Mouse (Mus musculus) hindbrain, embryonic 13.5 days (tissue): ENCODE measurements around the gene Tcf7l1. TPM values are rescaled to one million over a fixed set of nuclear protein-coding genes. Genes with fewer than 3 reads are reported as not detected.

ENCODE experiments used
- ATAC-seq: fragments of 200-750 bp; cut with Nextera tagmentation; 2 replicates; pipeline ENCODE4 v1.8.0; 2017; ENCODE audit warnings: moderate TSS enrichment; ENCODE audit not compliant: low FRiP score
- H3K27ac ChIP-seq: fragments of 300-500 bp; sonication (generic); 2 replicates; pipeline ENCODE4 v1.5.1; 2015; ENCODE audit warnings: inconsistent platforms, mild to moderate bottlenecking, moderate library complexity
- H3K27me3 ChIP-seq: fragments of 300-500 bp; sonication (generic); 2 replicates; pipeline ENCODE4 v1.6.1; 2015; ENCODE audit warnings: mild to moderate bottlenecking, inconsistent platforms
- H3K36me3 ChIP-seq: fragments of 300-500 bp; sonication (generic); 2 replicates; pipeline ENCODE4 v1.6.1; 2015; ENCODE audit warnings: mild to moderate bottlenecking, inconsistent platforms
- H3K4me1 ChIP-seq: fragments of 300-500 bp; sonication (generic); replicated peaks from 2 replicates; pipeline ENCODE4 v1.6.1; 2015; ENCODE audit warnings: inconsistent platforms
- H3K4me2 ChIP-seq: fragments of 300-500 bp; sonication (generic); 2 replicates; pipeline ENCODE4 v1.6.1; 2015; ENCODE audit warnings: inconsistent platforms, mild to moderate bottlenecking, moderate library complexity
- H3K4me3 ChIP-seq: fragments of 300-500 bp; sonication (generic); 2 replicates; pipeline ENCODE4 v1.5.1; 2015; ENCODE audit warnings: mild to moderate bottlenecking, inconsistent platforms
- H3K9ac ChIP-seq: fragments of 300-500 bp; sonication (generic); 2 replicates; pipeline ENCODE4 v1.6.1; 2015; ENCODE audit warnings: mild to moderate bottlenecking, inconsistent platforms
- H3K9me3 ChIP-seq: fragments of 300-500 bp; sonication (generic); 2 replicates; pipeline ENCODE4 v1.6.1; 2016; ENCODE audit warnings: inconsistent platforms
- WGBS: fragments of 180-500 bp; shearing (Covaris S2); methylation state at CpG from one replicate; pipeline ENCODE4 v1.1.7; 2015; 5-methylcytosine and 5-hydroxymethylcytosine counted together
- polyA plus RNA-seq: library from polyadenylated mRNA; unstranded; fragments of >200 nt; fragmentation: Nextera tagmentation; extraction: Ambion mirVana; gene quantifications from 2 replicates; pipeline ENCODE4 v1.2.1, GENCODE M21; 2015

Gene Tcf7l1
- polyA plus RNA-seq, 1 experiment from 2014 or later, result 7.4 TPM

- Histone ChIP-seq H3K4me2 (no peak overlapping the region), H3K4me1 (no peaks in the 10 kb centered on the region), H3K36me3 (no peaks in the 10 kb centered on the region), H3K27ac (no peak overlapping the region), H3K9ac (no peak overlapping the region), H3K4me3 (no peak overlapping the region), H3K9me3 (no peaks in the 10 kb centered on the region), H3K27me3 (no peaks in the 10 kb centered on the region)
- 92% methylated on average over 8 of the region's 8 CpGs for WGBS
- no peak for ATAC-seq
Observed at GRCm38 (mm10) chr6:72623661-72624402, 165.2 kb downstream of the Tcf7l1 start.

GRCm38 (mm10) chr6:72622917-72623316, 166.1 kb downstream of the Tcf7l1 start:
- H3K4me2 ChIP-seq, result no peak overlapping the region
- H3K27ac ChIP-seq, result no peak overlapping the region
- no peaks in the 10 kb centered on the region for H3K36me3 ChIP-seq
- no peak overlapping the region for H3K9ac ChIP-seq
- H3K9me3 ChIP-seq, result no peaks in the 10 kb centered on the region
- 37% methylated on average over 3 of the region's 3 CpGs for WGBS
- H3K4me1 ChIP-seq, result peaks cover under 1% of the 10 kb centered on the region; the same call in 1 of the 2 replicates
- no peak for ATAC-seq
- H3K4me3 ChIP-seq, result no peak overlapping the region
- H3K27me3 ChIP-seq, result no peaks in the 10 kb centered on the region

GRCm38 (mm10) chr6:72620920-72621319, 168.1 kb downstream of the Tcf7l1 start:
- Histone ChIP-seq H3K27ac (no peak overlapping the region), H3K27me3 (no peaks in the 10 kb centered on the region), H3K4me3 (no peak overlapping the region), H3K36me3 (no peaks in the 10 kb centered on the region), H3K9ac (no peak overlapping the region), H3K4me1 (peaks cover 11% of the 10 kb centered on the region), H3K9me3 (no peaks in the 10 kb centered on the region), H3K4me2 (no peak overlapping the region)
- WGBS, result 90% methylated on average over 5 of the region's 5 CpGs
- ATAC-seq, result no peak

GRCm38 (mm10) chr6:72619734-72620532, 169.1 kb downstream of the Tcf7l1 start:
- no peak for ATAC-seq
- Histone ChIP-seq H3K9ac (no peak overlapping the region), H3K4me1 (peaks cover 21% of the 10 kb centered on the region), H3K27ac (no peak overlapping the region), H3K36me3 (no peaks in the 10 kb centered on the region), H3K4me2 (no peak overlapping the region), H3K27me3 (no peaks in the 10 kb centered on the region), H3K9me3 (no peaks in the 10 kb centered on the region), H3K4me3 (no peak overlapping the region)
- WGBS, result 58% methylated on average over 12 of the region's 12 CpGs

GRCm38 (mm10) chr6:72616643-72617288, 172.3 kb downstream of the Tcf7l1 start, which contains the start of gene Tgoln1:
Gene Tgoln1, minus strand, starts transcription at chr6:72617000.
- Histone ChIP-seq H3K9ac (peak within 1 kb of the TSS; percentile 85), H3K27ac (peak within 1 kb of the TSS; percentile 96), H3K4me3 (peak within 1 kb of the TSS; percentile 76), H3K9me3 (no peaks in the 10 kb centered on the region), H3K36me3 (peaks cover 16% of the 10 kb centered on the region), H3K27me3 (no peaks in the 10 kb centered on the region), H3K4me2 (peak within 1 kb of the TSS; percentile 98), H3K4me1 (peaks cover 39% of the 10 kb centered on the region)
- ATAC-seq, result peak; percentile 97
- under 1% methylated on average over 41 of the region's 41 CpGs for WGBS

- no peak overlapping the region for H3K27ac ChIP-seq
- H3K4me2 ChIP-seq, result peak overlapping the region; percentile 98
- H3K9me3 ChIP-seq, result no peaks in the 10 kb centered on the region
- H3K4me1 ChIP-seq, result peaks cover 39% of the 10 kb centered on the region
- H3K4me3 ChIP-seq, result peak overlapping the region; percentile 76
- WGBS, result 29% methylated on average over 25 of the region's 25 CpGs
- H3K9ac ChIP-seq, result peak overlapping the region; percentile 85
- no peaks in the 10 kb centered on the region for H3K27me3 ChIP-seq
- H3K36me3 ChIP-seq, result peaks cover 26% of the 10 kb centered on the region
- no peak; the same call in 1 of the 2 replicates for ATAC-seq
Observed at GRCm38 (mm10) chr6:72615561-72616375, 173.3 kb downstream of the Tcf7l1 start.

- no peak overlapping the region for H3K27ac ChIP-seq
- no peak for ATAC-seq
- peak overlapping the region; percentile 98 for H3K4me2 ChIP-seq
- no peaks in the 10 kb centered on the region for H3K9me3 ChIP-seq
- peaks cover 39% of the 10 kb centered on the region for H3K4me1 ChIP-seq
- 75% methylated on average over 2 of the region's 2 CpGs for WGBS
- peak overlapping the region; percentile 76 for H3K4me3 ChIP-seq
- peaks cover 31% of the 10 kb centered on the region for H3K36me3 ChIP-seq
- H3K9ac ChIP-seq, result peak overlapping the region; percentile 85
- H3K27me3 ChIP-seq, result no peaks in the 10 kb centered on the region
Observed at GRCm38 (mm10) chr6:72615151-72615550, 173.9 kb downstream of the Tcf7l1 start.

GRCm38 (mm10) chr6:72610261-72610660, 178.8 kb downstream of the Tcf7l1 start:
- Histone ChIP-seq H3K4me2 (no peak overlapping the region), H3K4me3 (no peak overlapping the region), H3K9ac (no peak overlapping the region), H3K27me3 (no peaks in the 10 kb centered on the region), H3K4me1 (peaks cover 21% of the 10 kb centered on the region), H3K36me3 (peaks cover 72% of the 10 kb centered on the region), H3K27ac (no peak overlapping the region), H3K9me3 (no peaks in the 10 kb centered on the region)
- WGBS, result 89% methylated on average over 4 of the region's 4 CpGs
- no peak for ATAC-seq

GRCm38 (mm10) chr6:72608662-72609184, 180.3 kb downstream of the Tcf7l1 start:
- Histone ChIP-seq H3K9me3 (no peaks in the 10 kb centered on the region), H3K4me2 (no peak overlapping the region), H3K4me1 (peaks cover 7% of the 10 kb centered on the region), H3K36me3 (peaks cover 83% of the 10 kb centered on the region), H3K27me3 (no peaks in the 10 kb centered on the region), H3K9ac (no peak overlapping the region), H3K27ac (no peak overlapping the region), H3K4me3 (no peak overlapping the region)
- no peak for ATAC-seq
- WGBS, result 92% methylated on average over 4 of the region's 4 CpGs

GRCm38 (mm10) chr6:72607676-72608075, 181.4 kb downstream of the Tcf7l1 start:
- Histone ChIP-seq H3K36me3 (peaks cover 76% of the 10 kb centered on the region), H3K9ac (no peak overlapping the region), H3K4me3 (no peak overlapping the region), H3K4me2 (no peak overlapping the region), H3K27me3 (no peaks in the 10 kb centered on the region), H3K9me3 (no peaks in the 10 kb centered on the region), H3K4me1 (no peaks in the 10 kb centered on the region), H3K27ac (no peak overlapping the region)
- ATAC-seq, result no peak
- 90% methylated on average over 5 of the region's 5 CpGs for WGBS

- no peak overlapping the region for H3K27ac ChIP-seq
Observed at GRCm38 (mm10) chr6:72607060-72607459, 182.0 kb downstream of the Tcf7l1 start.

More at GRCm38 (mm10) chr6:72607060-72607459, 182.0 kb downstream of the Tcf7l1 start:
- ATAC-seq, result no peak
- H3K9me3 ChIP-seq, result no peaks in the 10 kb centered on the region
- H3K4me3 ChIP-seq, result no peak overlapping the region
- H3K27me3 ChIP-seq, result no peaks in the 10 kb centered on the region
- H3K9ac ChIP-seq, result no peak overlapping the region
- no peaks in the 10 kb centered on the region for H3K4me1 ChIP-seq
- H3K4me2 ChIP-seq, result no peak overlapping the region
- WGBS, result 79% methylated on average over 4 of the region's 4 CpGs
- peaks cover 76% of the 10 kb centered on the region for H3K36me3 ChIP-seq
